ENCODE assay signal across 10 mouse cellular contexts in genomic region chr2:26330056-26330468, GRCm38 (mm10). TPM values are rescaled to one million over a fixed set of nuclear protein-coding genes. Genes with fewer than 3 reads are reported as not detected.
DNase-seq lines count a peak whose midpoint lies in the region; ATAC-seq and TF ChIP-seq lines count a peak whose summit lies in the region.
"Had no signal": no experiment of that assay in that cellular context is flagged by ENCODE, and none has a peak within 500 bp of the region (broad histone marks: within the 10 kb centered on the region; RNA-seq: fewer than 3 reads in every experiment).

No protein-coding gene starts in this region.

- no peak overlapping the region for H3K4me3 ChIP-seq in forebrain, embryonic 10.5 days
- H3K4me3 ChIP-seq in forebrain, embryonic 16.5 days (replicated peaks; ENCODE audit: low read length), result no peak overlapping the region
- H3K4me3 ChIP-seq in kidney, postnatal 0 days (replicated peaks; ENCODE audit: low read depth, low read length), result no peak overlapping the region
- H3K4me3 ChIP-seq in heart, embryonic 16.5 days (ENCODE audit: low read length), result no peak overlapping the region
- no peak overlapping the region for H3K4me3 ChIP-seq in midbrain, embryonic 14.5 days (replicated peaks; ENCODE audit: low read depth, low read length)
- H3K4me3 ChIP-seq: erythroblast, embryonic 14.5 days had no signal

- H3K36me3 ChIP-seq in forebrain, embryonic 10.5 days (replicated peaks), result peaks cover 77% of the 10 kb centered on the region
- H3K36me3 ChIP-seq in forebrain, embryonic 16.5 days (ENCODE audit: control insufficient read depth, insufficient read depth), result peaks cover 47% of the 10 kb centered on the region
- peaks cover 41% of the 10 kb centered on the region for H3K36me3 ChIP-seq in kidney, postnatal 0 days (ENCODE audit: insufficient read depth, low read length)
- peaks cover 21% of the 10 kb centered on the region for H3K36me3 ChIP-seq in heart, embryonic 16.5 days (ENCODE audit: control insufficient read depth, insufficient read depth)
- peaks cover 75% of the 10 kb centered on the region for H3K36me3 ChIP-seq in midbrain, embryonic 14.5 days (ENCODE audit: control insufficient read depth, insufficient read depth, low read length)

- 80% methylated on average over 4 of the region's 4 CpGs for WGBS in forebrain, embryonic 10.5 days
- 91% methylated on average over 4 of the region's 4 CpGs for WGBS in forebrain, embryonic 16.5 days
- WGBS in kidney, postnatal 0 days, result 70% methylated on average over 4 of the region's 4 CpGs
- 74% methylated on average over 4 of the region's 4 CpGs for WGBS in heart, embryonic 16.5 days
- 80% methylated on average over 4 of the region's 4 CpGs for WGBS in midbrain, embryonic 14.5 days

- DNase-seq in forebrain, embryonic 10.5 days (ENCODE audit: extremely low spot score, low spot score), result no peak
- DNase-seq in kidney, postnatal 0 days (ENCODE audit: low spot score), result no peak
- no peak for DNase-seq in kidney, adult 8-10 months
- no peak for DNase-seq in midbrain, embryonic 14.5 days

- no peaks in the 10 kb centered on the region for H3K9me3 ChIP-seq in forebrain, embryonic 10.5 days
- H3K9me3 ChIP-seq in forebrain, embryonic 16.5 days (ENCODE audit: control insufficient read depth, low read length), result no peaks in the 10 kb centered on the region
- no peaks in the 10 kb centered on the region for H3K9me3 ChIP-seq in kidney, postnatal 0 days (replicated peaks; ENCODE audit: low read length)
- H3K9me3 ChIP-seq in heart, embryonic 16.5 days (replicated peaks; ENCODE audit: control insufficient read depth, low read length), result no peaks in the 10 kb centered on the region
- H3K9me3 ChIP-seq in midbrain, embryonic 14.5 days (ENCODE audit: control insufficient read depth, low read length), result no peaks in the 10 kb centered on the region

- no peak for TF ChIP-seq CTCF in kidney, postnatal 0 days (IDR thresholded peaks at IDR 0.05; ENCODE audit: low read depth)

- 0 out of 2 replicates have a peak overlapping the region, but pooled peaks have one; percentile 22 for H3K27ac ChIP-seq in forebrain, embryonic 10.5 days
- no peak overlapping the region for H3K27ac ChIP-seq in forebrain, embryonic 16.5 days (ENCODE audit: low read length)
- H3K27ac ChIP-seq in kidney, postnatal 0 days, result peak overlapping the region; percentile 22; the same call in 1 of the 2 replicates
- peak overlapping the region; percentile 82 for H3K27ac ChIP-seq in heart, embryonic 16.5 days (ENCODE audit: low read length)
- H3K27ac ChIP-seq in midbrain, embryonic 14.5 days (replicated peaks; ENCODE audit: low read depth, low read length), result peak overlapping the region; percentile 49

- 0 out of 2 replicates have a peak, but pooled peaks cover 2% of the 10 kb centered on the region for H3K4me1 ChIP-seq in forebrain, embryonic 10.5 days
- no peaks in the 10 kb centered on the region for H3K4me1 ChIP-seq in forebrain, embryonic 16.5 days (replicated peaks; ENCODE audit: control insufficient read depth, insufficient read depth, low read length)
- H3K4me1 ChIP-seq in kidney, postnatal 0 days (replicated peaks; ENCODE audit: insufficient read depth, low read length), result no peaks in the 10 kb centered on the region
- H3K4me1 ChIP-seq in heart, embryonic 16.5 days (ENCODE audit: control insufficient read depth, insufficient read depth, low read length), result peaks cover 22% of the 10 kb centered on the region
- H3K4me1 ChIP-seq in midbrain, embryonic 14.5 days (ENCODE audit: control insufficient read depth, insufficient read depth, low read length), result no peaks in the 10 kb centered on the region

- ATAC-seq in forebrain, embryonic 16.5 days, result no peak
- ATAC-seq in kidney, postnatal 0 days (replicated peaks; ENCODE audit: low FRiP score, low read depth), result peak; percentile 27
- peak; percentile 51; the same call in 1 of the 2 replicates for ATAC-seq in heart, embryonic 16.5 days (replicated peaks; ENCODE audit: extremely low read depth, insufficient read depth, low FRiP score)
- ATAC-seq in midbrain, embryonic 14.5 days (ENCODE audit: low FRiP score, low TSS enrichment), result peak; percentile 54
- no peak for ATAC-seq in erythroid progenitor cell, adult 5-6 weeks (replicated peaks; ENCODE audit: low FRiP score, poor library complexity, severe bottlenecking)
- no peak for ATAC-seq in monocyte, adult 5-6 weeks (replicated peaks; ENCODE audit: insufficient number of reproducible peaks, low FRiP score, low TSS enrichment, poor library complexity, severe bottlenecking)

- H3K9ac ChIP-seq in forebrain, embryonic 16.5 days (replicated peaks; ENCODE audit: low read depth, low read length), result no peak overlapping the region
- no peak overlapping the region for H3K9ac ChIP-seq in kidney, postnatal 0 days (ENCODE audit: low read depth, low read length)
- H3K9ac ChIP-seq in heart, embryonic 16.5 days (ENCODE audit: low read length), result peak overlapping the region; percentile 18
- no peak overlapping the region for H3K9ac ChIP-seq in midbrain, embryonic 14.5 days (replicated peaks; ENCODE audit: low read length)

- H3K4me2 ChIP-seq in forebrain, embryonic 16.5 days (ENCODE audit: low read length), result no peak overlapping the region
- no peak overlapping the region for H3K4me2 ChIP-seq in kidney, postnatal 0 days (ENCODE audit: low read length)
- no peak overlapping the region for H3K4me2 ChIP-seq in heart, embryonic 16.5 days (ENCODE audit: low read depth, low read length)
- H3K4me2 ChIP-seq in midbrain, embryonic 14.5 days (ENCODE audit: low read length), result no peak overlapping the region

- no peaks in the 10 kb centered on the region for H3K27me3 ChIP-seq in forebrain, embryonic 10.5 days (ENCODE audit: poor library complexity, severe bottlenecking)
- H3K27me3 ChIP-seq in forebrain, embryonic 16.5 days (replicated peaks; ENCODE audit: control insufficient read depth, insufficient read depth, low read length), result no peaks in the 10 kb centered on the region
- no peaks in the 10 kb centered on the region for H3K27me3 ChIP-seq in kidney, postnatal 0 days (ENCODE audit: insufficient read depth, low read length)
- no peaks in the 10 kb centered on the region for H3K27me3 ChIP-seq in heart, embryonic 16.5 days (ENCODE audit: control insufficient read depth, insufficient read depth, low read length)
- no peaks in the 10 kb centered on the region for H3K27me3 ChIP-seq in midbrain, embryonic 14.5 days (ENCODE audit: control insufficient read depth, insufficient read depth, low read length)

RNA-seq across cellular contexts. Expression of gene Gpsm1, which starts 14.7 kb away (rescaled TPM):
- 77.9 and 78.0 TPM in 2 replicates for polyA plus RNA-seq in forebrain, embryonic 10.5 days (2016; fragmentation: Nextera tagmentation; extraction: Ambion mirVana)
- polyA plus RNA-seq in forebrain, embryonic 16.5 days (2015; fragmentation: Nextera tagmentation; extraction: Ambion mirVana), result 136 and 160 TPM in 2 replicates
- polyA plus RNA-seq in kidney, postnatal 0 days (2015; fragmentation: Nextera tagmentation; extraction: Ambion mirVana), result 21.3 and 23.1 TPM in 2 replicates
- polyA plus RNA-seq in heart, embryonic 16.5 days (2015; fragmentation: Nextera tagmentation; extraction: Ambion mirVana), result 102 and 104 TPM in 2 replicates
- polyA plus RNA-seq in midbrain, embryonic 14.5 days (2014; fragmentation: Nextera tagmentation; extraction: Ambion mirVana), result 99.4 and 121 TPM in 2 replicates
- not detected in 2 replicates for total RNA-seq in erythroid progenitor cell, adult 5-6 weeks (2015; ENCODE audit: low replicate concordance)
- 0.13 and 1.4 TPM in 2 replicates for total RNA-seq in erythroid progenitor cell, adult 5-6 weeks (2017; ENCODE audit: low replicate concordance)
- 10.2 to 26.9 TPM (median 12.7 TPM) in 3 replicates for total RNA-seq in monocyte, adult 5-6 weeks (2017)

RNA-seq across cellular contexts. Expression of gene Dnlz, which starts 21.8 kb away (rescaled TPM):
- 33.8 and 37.2 TPM in 2 replicates for polyA plus RNA-seq in forebrain, embryonic 10.5 days (2016; fragmentation: Nextera tagmentation; extraction: Ambion mirVana)
- polyA plus RNA-seq in forebrain, embryonic 16.5 days (2015; fragmentation: Nextera tagmentation; extraction: Ambion mirVana), result 30.4 and 32.5 TPM in 2 replicates
- 24.2 and 25.8 TPM in 2 replicates for polyA plus RNA-seq in kidney, postnatal 0 days (2015; fragmentation: Nextera tagmentation; extraction: Ambion mirVana)
- 23.1 and 24.9 TPM in 2 replicates for polyA plus RNA-seq in heart, embryonic 16.5 days (2015; fragmentation: Nextera tagmentation; extraction: Ambion mirVana)
- polyA plus RNA-seq in midbrain, embryonic 14.5 days (2014; fragmentation: Nextera tagmentation; extraction: Ambion mirVana), result 27.9 and 28.1 TPM in 2 replicates
- total RNA-seq in erythroid progenitor cell, adult 5-6 weeks (2015; ENCODE audit: low replicate concordance), result 0.72 and 0.84 TPM in 2 replicates
- 1.8 and 2.7 TPM in 2 replicates for total RNA-seq in erythroid progenitor cell, adult 5-6 weeks (2017; ENCODE audit: low replicate concordance)
- total RNA-seq in monocyte, adult 5-6 weeks (2017), result 3.4 to 8.6 TPM (median 3.7 TPM) in 3 replicates

RNA-seq across cellular contexts. Expression of gene Card9, which starts 30.7 kb away (rescaled TPM):
- polyA plus RNA-seq in forebrain, embryonic 10.5 days (2016; fragmentation: Nextera tagmentation; extraction: Ambion mirVana), result 1.00 and 1.2 TPM in 2 replicates
- polyA plus RNA-seq in forebrain, embryonic 16.5 days (2015; fragmentation: Nextera tagmentation; extraction: Ambion mirVana), result 2.2 and 2.3 TPM in 2 replicates
- polyA plus RNA-seq in kidney, postnatal 0 days (2015; fragmentation: Nextera tagmentation; extraction: Ambion mirVana), result 1.1 TPM in 2 replicates
- 1.0 and 1.2 TPM in 2 replicates for polyA plus RNA-seq in heart, embryonic 16.5 days (2015; fragmentation: Nextera tagmentation; extraction: Ambion mirVana)
- 1.5 and 1.7 TPM in 2 replicates for polyA plus RNA-seq in midbrain, embryonic 14.5 days (2014; fragmentation: Nextera tagmentation; extraction: Ambion mirVana)
- total RNA-seq in erythroid progenitor cell, adult 5-6 weeks (2015; ENCODE audit: low replicate concordance), result 10.9 TPM in 1 of 2 replicates, not detected in the other
- 11.3 and 16.9 TPM in 2 replicates for total RNA-seq in erythroid progenitor cell, adult 5-6 weeks (2017; ENCODE audit: low replicate concordance)
- total RNA-seq in monocyte, adult 5-6 weeks (2017), result 82.3 to 116 TPM (median 106 TPM) in 3 replicates

RNA-seq across cellular contexts. Expression of gene Ccdc187, which starts 35.7 kb away (rescaled TPM):
- 0.05 and 0.07 TPM in 2 replicates for polyA plus RNA-seq in forebrain, embryonic 10.5 days (2016; fragmentation: Nextera tagmentation; extraction: Ambion mirVana)
- polyA plus RNA-seq in forebrain, embryonic 16.5 days (2015; fragmentation: Nextera tagmentation; extraction: Ambion mirVana), result 0.15 and 0.24 TPM in 2 replicates
- polyA plus RNA-seq in kidney, postnatal 0 days (2015; fragmentation: Nextera tagmentation; extraction: Ambion mirVana), result 0.04 TPM in 1 of 2 replicates, not detected in the other
- polyA plus RNA-seq in heart, embryonic 16.5 days (2015; fragmentation: Nextera tagmentation; extraction: Ambion mirVana), result 0.10 and 0.13 TPM in 2 replicates
- 0.11 and 0.20 TPM in 2 replicates for polyA plus RNA-seq in midbrain, embryonic 14.5 days (2014; fragmentation: Nextera tagmentation; extraction: Ambion mirVana)
- not detected in 2 replicates for total RNA-seq in erythroid progenitor cell, adult 5-6 weeks (2015; ENCODE audit: low replicate concordance)
- not detected in 2 replicates for total RNA-seq in erythroid progenitor cell, adult 5-6 weeks (2017; ENCODE audit: low replicate concordance)
- total RNA-seq in monocyte, adult 5-6 weeks (2017), result not detected in 3 replicates
- total RNA-seq: MEL had no signal

RNA-seq across cellular contexts. Expression of gene Snapc4, which starts 50.4 kb away (rescaled TPM):
- 37.8 and 38.9 TPM in 2 replicates for polyA plus RNA-seq in forebrain, embryonic 10.5 days (2016; fragmentation: Nextera tagmentation; extraction: Ambion mirVana)
- polyA plus RNA-seq in forebrain, embryonic 16.5 days (2015; fragmentation: Nextera tagmentation; extraction: Ambion mirVana), result 32.1 and 42.6 TPM in 2 replicates
- 12.9 and 14.6 TPM in 2 replicates for polyA plus RNA-seq in kidney, postnatal 0 days (2015; fragmentation: Nextera tagmentation; extraction: Ambion mirVana)
- polyA plus RNA-seq in heart, embryonic 16.5 days (2015; fragmentation: Nextera tagmentation; extraction: Ambion mirVana), result 14.8 and 18.5 TPM in 2 replicates
- polyA plus RNA-seq in midbrain, embryonic 14.5 days (2014; fragmentation: Nextera tagmentation; extraction: Ambion mirVana), result 25.3 and 30.7 TPM in 2 replicates
- total RNA-seq in erythroid progenitor cell, adult 5-6 weeks (2015; ENCODE audit: low replicate concordance), result 1.3 and 3.2 TPM in 2 replicates
- 10.5 and 13.2 TPM in 2 replicates for total RNA-seq in erythroid progenitor cell, adult 5-6 weeks (2017; ENCODE audit: low replicate concordance)
- total RNA-seq in monocyte, adult 5-6 weeks (2017), result 29.6 to 63.7 TPM (median 31.7 TPM) in 3 replicates

Comparison
In these comparisons a context has a peak if more than half of its experiments do, and no peak if none do; other contexts are left out.
1. ATAC-seq: peak in kidney, postnatal 0 days (single experiment), heart, embryonic 16.5 days (single experiment) and midbrain, embryonic 14.5 days (single experiment); none in forebrain, embryonic 16.5 days (single experiment), erythroid progenitor cell, adult 5-6 weeks (single experiment) and monocyte, adult 5-6 weeks (single experiment).